Mouse (Mus musculus): Measurements from ENCODE around the gene Chd1l. TPM values are rescaled to one million over a fixed set of nuclear protein-coding genes. Genes with fewer than 3 reads are reported as not detected.
A peak's percentile ranks its signal among the peaks of the same experiment; 100 is the strongest.

Gene Chd1l
- total RNA-seq, 2 experiments from 2014 or later, result 10.2 to 10.5 TPM

DNA sequence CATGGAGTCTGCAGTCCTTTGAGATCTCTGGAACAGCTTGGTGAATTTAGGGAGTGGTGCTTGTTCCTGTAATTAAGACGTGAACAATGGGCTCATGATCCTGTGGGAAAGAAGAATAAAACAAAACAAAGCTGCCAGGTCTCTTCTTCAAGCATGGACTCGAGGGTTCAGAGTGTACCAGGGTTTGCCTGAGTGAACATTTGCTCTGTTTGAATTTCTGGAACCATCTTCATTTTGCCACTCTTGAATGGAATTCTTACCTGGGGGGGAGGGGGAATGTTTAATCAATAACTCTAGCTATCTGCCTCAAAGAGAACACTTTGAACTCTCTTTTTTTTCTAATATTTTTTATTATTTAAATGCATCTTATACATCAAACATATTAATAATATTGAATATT lies 14.6 kb upstream of the Chd1l start:
- intact Hi-C loops (cut with DNase I), result no loop called here
- no peak for DNase-seq (ENCODE audit: low spot score)

DNA sequence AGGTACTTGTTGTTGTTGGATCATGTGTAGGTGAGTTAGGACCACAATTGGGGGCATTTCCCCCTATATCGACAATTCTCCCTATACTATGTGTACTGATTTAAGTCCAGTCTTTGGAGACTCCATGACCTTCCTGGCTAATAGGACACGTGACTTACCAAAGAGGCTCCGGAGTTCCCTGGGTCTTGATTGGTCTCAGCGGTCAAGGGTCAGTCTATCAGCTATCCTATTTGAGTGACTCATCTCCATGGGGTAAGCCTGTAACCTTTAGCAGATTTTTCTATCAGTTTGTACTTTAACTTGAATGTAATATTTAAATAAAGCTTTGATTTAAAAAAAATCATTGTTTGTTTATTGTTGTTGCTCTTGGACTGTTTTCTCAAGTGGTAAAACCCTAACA lies 10.7 kb upstream of the Chd1l start:
- no peak for DNase-seq (ENCODE audit: low spot score)
- intact Hi-C loops (cut with DNase I), result no loop called here

GRCm38 (mm10) chr3:97617899-97618298 lies 7.9 kb upstream of the Chd1l start:
- DNase-seq (ENCODE audit: low spot score), result no peak

GRCm38 (mm10) chr3:97617091-97617825 lies 7.3 kb upstream of the Chd1l start:
- intact Hi-C loops (cut with DNase I), result loop anchor here (10.0 kb wide), 1 partner anchor 268 kb away; the partner anchor contains the start of gene Pde4dip
- DNase-seq (ENCODE audit: low spot score), result no peak

More at GRCm38 (mm10) chr3:97617899-97618298, 7.9 kb upstream of the Chd1l start:
- intact Hi-C loops (cut with DNase I), result loop anchor here (10.0 kb wide), 1 partner anchor 267 kb away; the partner anchor contains the start of gene Pde4dip

DNA sequence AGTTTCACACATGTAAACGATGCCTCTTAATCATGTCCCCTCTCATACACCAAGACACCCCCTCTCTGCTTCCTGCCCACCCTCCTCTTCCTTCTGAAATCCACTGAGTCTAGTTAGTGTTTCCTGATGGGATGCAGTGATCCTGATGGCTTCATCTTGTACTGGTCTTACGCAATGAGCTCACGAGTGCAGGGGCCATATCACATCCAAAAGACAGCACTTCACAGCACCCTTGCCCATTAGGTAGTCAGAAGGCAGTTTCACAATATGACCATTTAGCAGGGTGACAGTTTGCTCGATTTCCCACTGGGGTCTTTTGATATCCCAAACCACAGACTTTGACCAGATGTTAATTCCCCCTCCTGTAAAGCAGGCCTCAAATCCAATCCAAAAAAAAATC lies 5.9 kb upstream of the Chd1l start:
- DNase-seq (ENCODE audit: low spot score), result no peak
- intact Hi-C loops (cut with DNase I), result loop anchor here (10.0 kb wide), 1 partner anchor 269 kb away; the partner anchor contains the start of gene Pde4dip

GRCm38 (mm10) chr3:97615154-97615553 lies 5.2 kb upstream of the Chd1l start:
- intact Hi-C loops (cut with DNase I), result loop anchor here (10.0 kb wide), 1 partner anchor 270 kb away; the partner anchor contains the start of gene Pde4dip
- DNase-seq (ENCODE audit: low spot score), result no peak

DNA sequence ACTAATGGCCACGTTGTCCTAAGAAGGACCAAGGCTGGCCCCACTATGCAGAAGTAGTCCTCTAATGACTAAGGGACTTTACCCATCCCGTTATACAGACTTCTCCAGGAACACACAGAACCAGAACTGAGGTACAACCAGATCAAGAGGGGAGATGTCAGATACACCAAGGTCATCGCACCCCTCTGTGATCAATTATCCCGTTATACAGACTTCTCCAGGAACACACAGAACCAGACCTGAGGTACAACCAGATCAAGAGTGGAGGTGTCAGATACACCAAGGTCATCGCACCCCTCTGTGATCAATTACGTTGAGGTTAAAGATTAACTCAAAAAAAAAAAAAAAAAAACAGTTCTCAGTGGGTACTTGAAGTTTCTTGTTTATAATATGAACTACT lies 1.0 kb upstream of the Chd1l start:
- no peak for DNase-seq (ENCODE audit: low spot score)
- intact Hi-C loops (cut with DNase I), result loop anchor here (2.0 to 10.0 kb wide), 3 partner anchors 18 to 274 kb away; partner anchors contain the start of genes Fmo5 and Pde4dip

GRCm38 (mm10) chr3:97609201-97609844 lies 680 bp downstream of the Chd1l start:
- no peak for DNase-seq (ENCODE audit: low spot score)
- intact Hi-C loops (cut with DNase I), result no loop called here

DNA sequence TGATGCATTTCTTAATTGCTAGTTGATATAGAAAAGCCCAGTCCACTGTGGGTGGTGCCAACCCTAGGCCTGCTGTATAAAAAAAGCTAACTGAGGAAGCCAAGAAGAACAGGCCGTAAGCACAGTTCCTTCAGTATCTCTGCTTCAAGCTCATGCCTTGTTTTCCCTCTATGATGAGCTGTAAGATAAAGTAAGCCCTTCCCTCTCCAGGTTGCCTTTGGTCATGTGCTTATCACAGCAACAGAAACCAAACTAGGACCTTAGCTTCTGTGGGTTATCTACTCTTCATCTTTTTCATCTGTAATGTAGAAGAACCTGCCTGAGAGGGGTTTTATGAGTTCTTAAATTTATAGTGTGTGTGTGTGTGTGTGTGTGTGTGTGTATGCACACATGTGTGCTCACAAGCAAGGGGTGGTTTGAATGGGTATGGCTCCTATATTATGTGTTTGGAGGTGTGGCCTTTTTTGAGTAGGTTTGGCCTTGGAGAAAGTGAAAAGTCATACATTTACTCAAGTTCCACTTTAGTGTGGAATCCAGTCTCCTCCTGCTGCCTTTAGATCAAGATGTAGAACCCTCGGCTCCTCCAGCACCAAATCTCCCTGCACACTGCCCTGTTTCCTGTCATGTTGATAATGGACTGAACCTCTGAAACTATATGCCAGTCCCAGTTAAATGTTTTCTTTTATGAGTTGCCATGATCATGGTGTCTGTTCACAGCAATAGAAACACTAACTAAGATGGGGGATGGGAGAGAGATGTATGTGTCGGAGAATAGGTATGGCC lies 9.8 kb downstream of the Chd1l start:
- no peak for DNase-seq (ENCODE audit: low spot score)
- intact Hi-C loops (cut with DNase I), result no loop called here

DNA sequence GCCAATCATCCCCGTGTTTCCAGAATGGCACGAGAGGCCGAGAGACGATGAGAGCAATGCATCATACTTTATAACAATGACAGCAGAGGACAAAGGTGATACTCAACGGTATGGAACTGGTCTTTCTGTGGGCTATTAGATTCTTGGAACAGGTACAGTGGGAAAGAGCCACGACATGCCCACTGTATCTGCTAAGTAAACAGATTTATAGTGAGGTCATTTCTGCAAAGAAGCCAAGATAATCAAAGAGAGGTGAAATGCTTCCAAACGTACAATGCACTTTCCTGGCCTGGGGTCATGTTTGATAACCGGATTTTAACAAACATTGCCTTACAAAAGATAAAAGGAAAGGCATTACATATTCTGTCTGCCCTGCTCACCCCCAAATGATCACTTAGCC lies 13.2 kb downstream of the Chd1l start:
- intact Hi-C loops (cut with DNase I), result no loop called here
- DNase-seq (ENCODE audit: low spot score), result no peak

GRCm38 (mm10) chr3:97595066-97595465 lies 14.9 kb downstream of the Chd1l start:
- intact Hi-C loops (cut with DNase I), result no loop called here
- no peak for DNase-seq (ENCODE audit: low spot score)

- no peak for DNase-seq (ENCODE audit: low spot score)
- intact Hi-C loops (cut with DNase I), result no loop called here
Measured at GRCm38 (mm10) chr3:97594140-97594539, 15.9 kb downstream of the Chd1l start.

- intact Hi-C loops (cut with DNase I), result no loop called here
- DNase-seq (ENCODE audit: low spot score), result no peak
Measured at GRCm38 (mm10) chr3:97593089-97593488, 16.9 kb downstream of the Chd1l start.

GRCm38 (mm10) chr3:97590699-97591098 lies 19.3 kb downstream of the Chd1l start:
- DNase-seq (ENCODE audit: low spot score), result no peak
- intact Hi-C loops (cut with DNase I), result no loop called here

- intact Hi-C loops (cut with DNase I), result loop anchor here (10.0 kb wide), 1 partner anchor 653 kb away; no protein-coding TSS in a partner anchor
Measured at GRCm38 (mm10) chr3:97587656-97588055, 22.3 kb downstream of the Chd1l start.

GRCm38 (mm10) chr3:97585383-97586160 lies 24.4 kb downstream of the Chd1l start:
- peak; percentile 15 for DNase-seq (ENCODE audit: low spot score)
- intact Hi-C loops (cut with DNase I), result loop anchor here (2.0 to 10.0 kb wide), 3 partner anchors 191 to 651 kb away; no protein-coding TSS in a partner anchor

More at GRCm38 (mm10) chr3:97587656-97588055, 22.3 kb downstream of the Chd1l start:
- DNase-seq (ENCODE audit: low spot score), result no peak

DNA sequence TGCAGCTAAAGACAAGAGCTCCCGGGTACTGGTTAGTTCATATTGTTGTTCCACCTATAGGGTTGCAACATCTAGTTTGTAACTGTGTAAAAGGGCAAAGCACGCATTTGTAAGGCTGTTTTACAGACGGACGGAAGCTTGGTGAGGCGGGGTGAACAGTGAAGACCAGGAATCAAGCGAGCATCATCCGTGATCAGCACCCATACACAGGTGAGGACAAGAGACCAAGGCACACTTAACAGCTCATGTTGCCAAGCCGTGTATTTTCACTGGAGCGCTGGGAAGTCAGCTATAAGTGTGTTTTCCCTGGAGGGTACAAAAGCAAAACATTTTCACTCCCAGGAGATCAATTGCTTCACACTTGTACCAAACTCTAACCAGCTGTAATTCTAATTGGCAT lies 36.2 kb downstream of the Chd1l start:
- DNase-seq (ENCODE audit: low spot score), result no peak
- intact Hi-C loops (cut with DNase I), result no loop called here

DNA sequence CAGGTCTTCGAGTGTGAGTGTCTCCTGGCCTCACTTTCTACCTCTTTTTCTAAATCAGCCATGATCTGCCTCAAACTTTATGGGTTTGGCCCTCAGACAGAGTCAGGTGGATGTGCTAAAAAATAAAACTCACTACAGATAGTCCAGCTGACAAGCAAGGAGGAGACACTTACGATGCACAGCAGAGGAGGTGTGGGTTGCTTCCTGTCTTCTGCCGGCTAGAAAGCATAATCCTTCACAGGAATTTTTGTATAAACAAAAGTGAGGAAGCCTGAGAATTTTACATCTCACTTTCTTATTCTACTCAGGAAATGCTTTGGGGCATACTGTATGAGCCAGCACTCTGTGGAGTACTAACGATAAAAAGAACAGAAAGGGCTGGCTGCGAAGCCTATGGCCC lies 45.4 kb downstream of the Chd1l start:
- no peak for DNase-seq (ENCODE audit: low spot score)
- intact Hi-C loops (cut with DNase I), result no loop called here

DNA sequence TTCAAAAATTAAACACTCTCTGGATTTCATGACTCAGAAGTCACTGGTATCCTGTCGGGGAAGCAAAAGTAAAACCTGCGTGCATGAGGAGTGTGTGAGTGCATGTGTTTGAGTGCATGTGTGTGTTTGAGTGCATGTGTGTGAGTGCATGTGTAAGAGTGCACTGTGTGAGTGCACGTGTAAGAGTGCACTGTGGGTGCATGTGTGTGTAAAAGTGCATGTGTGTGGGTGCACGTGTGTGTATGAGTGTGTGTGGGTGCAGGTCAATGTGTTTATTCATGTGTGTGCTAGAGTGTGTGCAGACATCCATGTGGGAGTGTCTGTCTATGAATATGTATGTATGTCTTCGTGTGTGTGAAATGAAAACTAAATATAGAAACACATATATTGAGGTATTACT lies 51.4 kb downstream of the Chd1l start:
- no peak for DNase-seq (ENCODE audit: low spot score)
- intact Hi-C loops (cut with DNase I), result no loop called here

Measured in heart, postnatal 25 days (tissue).